Mouse (Mus musculus) C2C12 (cell line): ENCODE data around the gene Olfr170.
"Not testable (repeated sequence)": the region's sequence is repeated elsewhere in the genome, so short reads cannot be mapped to it uniquely, and the experiment has no call there.

Experiments
- CEBPB ChIP-seq: IDR thresholded peaks from one replicate; pipeline ENCODE4 v1.6.1; 2011; ENCODE audit warnings: low read depth, mild to moderate bottlenecking, control low read depth, moderate library complexity
- CTCF ChIP-seq: IDR thresholded peaks from one replicate; pipeline ENCODE4 v1.5.1; 2011; ENCODE audit not compliant: control insufficient read depth, insufficient read depth, insufficient read length
- FOSL1 ChIP-seq: IDR thresholded peaks from one replicate; pipeline ENCODE4 v1.8.0; 2011; ENCODE audit warnings: mild to moderate bottlenecking, low read length; ENCODE audit not compliant: poor library complexity, insufficient read depth, severe bottlenecking
- MAX ChIP-seq: IDR thresholded peaks from one replicate; pipeline ENCODE4 v1.6.1; 2011; ENCODE audit warnings: mild to moderate bottlenecking, control low read depth
- MYOG ChIP-seq: IDR thresholded peaks from one replicate; pipeline ENCODE4 v1.6.1; 2011; ENCODE audit not compliant: control insufficient read depth, insufficient read length; ENCODE audit errors: extremely low read depth
- USF1 ChIP-seq: IDR thresholded peaks from one replicate; pipeline ENCODE4 v1.6.1; 2011; ENCODE audit warnings: low read depth, mild to moderate bottlenecking, control low read depth, moderate library complexity

DNA sequence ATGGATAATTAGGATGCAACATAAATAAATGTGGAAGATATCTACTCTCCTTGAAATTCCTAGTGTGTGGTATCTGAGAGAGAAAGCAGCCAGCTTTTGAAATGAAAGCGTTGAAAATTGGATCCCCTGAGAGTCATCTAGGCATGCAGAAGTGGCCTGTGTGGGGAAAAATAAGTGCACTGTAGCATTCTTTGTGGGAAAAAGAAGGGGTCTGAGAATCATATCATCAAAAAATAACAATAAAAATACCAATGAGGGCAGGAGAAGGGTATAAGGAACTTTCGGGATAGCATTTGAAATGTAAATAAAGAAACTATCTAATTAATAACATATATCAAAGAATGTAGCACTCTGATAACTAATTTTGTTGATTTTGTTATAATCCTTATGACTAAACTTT lies 40.0 kb downstream of the Olfr170 start, which contains the start of gene Olfr169:
- not testable (repeated sequence) for TF ChIP-seq USF1, MAX, CTCF, FOSL1, MYOG, CEBPB
